Mouse (Mus musculus) liver, adult (tissue): ENCODE data around the gene Ifrd2.

Source experiments
- GATA4 ChIP-seq: IDR thresholded peaks from 2 replicates; pipeline ENCODE4 v1.6.1; 2014; ENCODE audit warnings: mild to moderate bottlenecking, low read length; ENCODE audit not compliant: insufficient replicate concordance

Ifrd2 gene

DNA sequence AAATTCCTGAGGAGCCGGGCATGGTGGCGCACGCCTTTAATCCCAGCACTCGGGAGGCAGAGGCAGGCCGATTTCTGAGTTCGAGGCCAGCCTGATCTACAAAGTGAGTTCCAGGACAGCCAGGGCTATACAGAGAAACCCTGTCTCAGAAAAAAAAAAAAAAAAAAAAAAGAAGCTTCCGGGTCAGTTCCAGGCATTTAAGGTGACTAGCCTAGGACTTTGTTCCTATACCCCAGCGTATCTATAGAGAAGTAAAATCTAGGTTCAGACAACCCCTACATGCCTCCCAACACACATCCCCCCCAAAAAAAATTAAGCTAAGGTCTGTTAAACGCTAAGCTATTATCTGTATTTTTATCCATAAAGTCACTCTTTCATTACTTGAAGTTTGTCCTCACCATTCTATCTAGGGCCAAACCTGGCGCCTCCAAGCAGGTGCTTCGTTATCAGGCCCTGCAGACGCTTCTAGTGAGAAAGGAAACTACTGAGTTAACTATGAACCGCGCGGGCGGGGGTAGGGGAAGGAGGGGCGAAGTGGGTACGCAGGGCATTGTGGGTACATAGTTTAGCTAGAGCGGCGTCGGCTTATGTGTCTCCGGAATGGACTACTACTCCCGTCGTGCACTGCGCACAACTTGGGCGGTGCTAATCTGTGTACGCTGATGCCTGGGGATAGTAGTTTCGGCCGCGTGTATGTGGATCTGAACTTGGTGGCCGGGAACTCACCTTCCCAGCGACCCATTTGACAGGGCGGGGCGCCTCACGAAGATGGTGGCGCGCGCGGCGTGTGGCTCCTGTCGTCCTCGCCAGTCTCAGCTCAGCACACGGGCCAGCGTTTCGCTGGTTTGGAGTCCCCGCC is at the start of gene Ifrd2:
Gene Ifrd2 (plus strand): TSS at position 669 of the 859 bp plus-strand sequence.
- TF ChIP-seq GATA4 = peak; percentile 86; the same call in 1 of the 2 replicates

DNA sequence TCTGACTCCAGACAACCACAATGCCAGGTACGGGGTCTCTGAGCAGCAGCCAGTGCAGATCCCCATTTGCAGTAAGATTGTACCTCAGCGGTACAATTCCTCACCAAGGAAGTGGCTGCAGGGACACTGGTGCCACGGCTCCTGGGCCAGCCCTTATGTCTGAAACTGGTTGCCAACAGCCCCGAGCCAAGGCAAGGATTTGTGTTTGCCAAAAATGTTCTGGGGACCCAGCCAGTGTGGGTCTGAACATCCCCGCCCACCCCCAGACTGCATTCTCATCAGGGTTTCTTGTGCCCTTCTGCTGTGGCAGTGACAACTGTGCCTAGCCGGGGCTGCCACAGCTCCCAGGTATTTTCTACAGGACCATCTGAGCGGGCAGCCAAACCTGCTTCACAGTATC is 49.2 kb upstream of the Ifrd2 start:
- TF ChIP-seq GATA4 = no peak

GRCm38 (mm10) chr9:107538711-107539110 is 48.7 kb upstream of the Ifrd2 start:
- TF ChIP-seq GATA4 = no peak

GRCm38 (mm10) chr9:107539940-107540339 is 47.5 kb upstream of the Ifrd2 start:
- no peak for TF ChIP-seq GATA4

GRCm38 (mm10) chr9:107540420-107540819 is 47.0 kb upstream of the Ifrd2 start:
- no peak for TF ChIP-seq GATA4

GRCm38 (mm10) chr9:107541005-107541404 is 46.4 kb upstream of the Ifrd2 start:
- no peak for TF ChIP-seq GATA4

GRCm38 (mm10) chr9:107541474-107542351 is 45.7 kb upstream of the Ifrd2 start, which contains the start of the genes Cyb561d2 and Nprl2:
Gene Cyb561d2 (minus strand): TSS chr9:107542193.
Gene Nprl2 (plus strand): TSS chr9:107542226.
- no peak for TF ChIP-seq GATA4

- no peak for TF ChIP-seq GATA4
Measured at GRCm38 (mm10) chr9:107542352-107542686, 45.1 kb upstream of the Ifrd2 start.

- no peak for TF ChIP-seq GATA4
Measured at GRCm38 (mm10) chr9:107542721-107543120, 44.7 kb upstream of the Ifrd2 start.

GRCm38 (mm10) chr9:107543299-107543698 is 44.1 kb upstream of the Ifrd2 start:
- TF ChIP-seq GATA4 = no peak

DNA sequence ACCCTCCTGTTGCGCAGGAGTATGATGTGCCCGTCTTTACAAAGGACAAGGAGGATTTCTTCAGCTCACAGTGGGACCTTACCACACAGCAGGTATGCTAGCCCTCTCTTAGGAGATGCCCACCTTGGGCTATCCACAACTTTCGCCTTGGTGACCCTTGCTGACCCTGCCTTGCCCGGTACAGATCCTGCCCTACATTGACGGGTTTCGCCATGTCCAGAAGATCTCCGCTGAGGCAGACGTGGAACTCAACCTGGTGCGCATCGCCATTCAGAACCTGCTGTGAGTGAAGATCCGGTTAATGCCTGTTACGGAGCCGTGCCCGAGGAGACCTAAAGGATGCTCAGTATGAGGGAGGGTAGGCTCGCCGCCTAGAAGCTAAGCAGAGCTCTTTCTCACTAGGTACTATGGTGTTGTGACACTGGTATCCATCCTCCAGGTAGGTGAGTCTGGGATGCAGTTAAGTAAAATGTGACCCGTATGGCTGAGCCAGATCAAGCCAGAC is 43.2 kb upstream of the Ifrd2 start:
- TF ChIP-seq GATA4 = no peak

- TF ChIP-seq GATA4 = no peak
Measured at GRCm38 (mm10) chr9:107544729-107545128, 42.7 kb upstream of the Ifrd2 start.

DNA sequence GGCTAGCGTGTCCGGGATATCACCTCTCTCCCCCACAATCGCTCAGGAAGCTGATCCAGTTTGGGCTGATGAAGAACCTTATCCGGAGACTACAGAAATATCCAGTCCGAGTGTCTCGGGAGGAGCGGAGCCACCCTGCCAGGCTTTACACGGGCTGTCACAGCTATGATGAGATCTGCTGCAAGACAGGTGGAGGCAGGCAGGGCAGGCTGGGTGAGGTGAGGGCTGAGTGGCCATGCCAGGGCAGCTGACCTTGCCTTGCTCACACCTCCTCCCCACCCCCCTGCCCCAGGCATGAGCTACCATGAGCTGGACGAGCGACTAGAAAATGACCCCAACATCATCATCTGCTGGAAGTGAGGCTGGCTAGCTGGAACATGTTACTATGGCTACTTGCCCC is 42.2 kb upstream of the Ifrd2 start:
- no peak for TF ChIP-seq GATA4

- no peak for TF ChIP-seq GATA4
Measured at GRCm38 (mm10) chr9:107545602-107546001, 41.8 kb upstream of the Ifrd2 start.

DNA sequence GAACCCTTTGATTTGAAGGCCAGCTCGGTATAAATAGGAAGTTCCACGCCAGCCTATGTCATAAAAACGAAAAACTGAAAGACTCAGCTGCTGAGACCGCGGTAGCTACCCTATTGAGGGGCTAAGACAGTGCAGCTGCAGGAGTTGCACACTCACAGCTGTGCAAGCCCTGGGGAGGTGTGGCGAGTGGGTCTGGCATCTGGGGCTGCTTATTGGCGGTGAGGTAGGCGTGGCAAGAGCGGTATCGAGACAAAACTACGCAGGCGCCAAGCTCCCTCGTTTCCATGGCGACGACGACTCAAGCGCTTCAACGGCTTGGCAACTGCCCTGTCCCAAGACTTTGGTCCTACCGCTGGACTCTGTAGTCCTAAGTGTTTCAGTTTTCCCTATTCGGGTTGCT is 40.4 kb upstream of the Ifrd2 start, which contains the start of gene Zmynd10:
Gene Zmynd10 (plus strand): TSS at position 273 of the 400 bp plus-strand sequence.
- TF ChIP-seq GATA4 = no peak

DNA sequence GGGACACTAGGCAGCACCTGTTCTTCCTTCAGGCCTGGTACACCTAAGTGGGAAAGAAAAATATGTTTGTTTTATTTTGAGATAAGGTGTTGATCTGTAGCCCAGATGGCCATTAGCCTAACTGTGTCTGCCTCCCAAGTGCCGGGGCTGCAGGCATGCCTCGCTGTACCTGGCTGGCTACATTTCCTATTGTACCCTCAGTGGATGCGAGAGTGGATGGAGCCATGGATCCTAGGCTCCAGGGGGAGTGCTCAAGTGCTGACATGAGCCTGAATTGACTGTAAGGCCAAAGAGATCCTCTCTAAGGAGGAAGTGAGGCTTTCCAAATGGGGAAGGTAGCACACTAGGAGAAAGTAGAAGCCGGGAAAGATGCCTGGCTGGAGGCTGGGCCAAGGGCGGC is 39.5 kb upstream of the Ifrd2 start:
- no peak for TF ChIP-seq GATA4

DNA sequence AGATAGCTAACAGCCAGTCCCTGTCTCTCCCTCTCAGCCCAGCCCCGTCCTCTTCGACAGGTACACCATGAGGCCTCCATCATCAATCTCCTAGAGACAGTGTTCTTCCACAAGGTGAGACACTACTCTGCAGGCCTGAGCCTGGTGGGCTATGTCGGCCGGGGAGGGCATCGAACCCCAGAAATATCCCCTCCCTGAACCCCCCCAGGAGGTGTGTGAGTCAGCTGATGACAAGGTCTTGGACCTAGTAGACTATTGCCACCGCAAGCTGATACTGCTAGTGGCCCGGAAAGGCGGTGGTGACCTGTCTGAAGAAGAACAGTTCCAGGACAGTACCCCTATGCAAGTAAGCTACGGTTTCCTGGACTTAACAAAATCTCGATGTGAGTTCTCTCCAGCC is 38.6 kb upstream of the Ifrd2 start:
- TF ChIP-seq GATA4 = no peak
